ENCODE assay signal across 30 mouse cellular contexts in genomic region chr12:15657748-15658251, GRCm38 (mm10).
A peak's percentile ranks its signal among the peaks of the same experiment; 100 is the strongest.
DNase-seq lines count a peak whose midpoint lies in the region; ATAC-seq lines count a peak whose summit lies in the region.
"Had no signal": no experiment of that assay in that cellular context is flagged by ENCODE, and none has a peak within 500 bp of the region (broad histone marks: within the 10 kb centered on the region; RNA-seq: fewer than 3 reads in every experiment).

No protein-coding gene starts in this region.

- 0 out of 2 replicates have a peak overlapping the region, but pooled peaks have one; percentile 12 for H3K27ac ChIP-seq in heart, embryonic 13.5 days (replicated peaks)
- H3K27ac ChIP-seq: embryonic facial prominence, embryonic 12.5 days; embryonic facial prominence, embryonic 15.5 days; hindbrain, embryonic 13.5 days; hindbrain, postnatal 0 days had no signal

- intact Hi-C loops in left cerebral cortex, postnatal 36 days (cut with DNase I) = no loop called here

- H3K27me3 ChIP-seq in heart, embryonic 13.5 days (replicated peaks) = no peaks in the 10 kb centered on the region
- H3K27me3 ChIP-seq: embryonic facial prominence, embryonic 12.5 days; embryonic facial prominence, embryonic 15.5 days; heart, embryonic 12.5 days; hindbrain, embryonic 13.5 days had no signal

- 55% methylated on average over 3 of the region's 3 CpGs for WGBS in heart, embryonic 13.5 days

- H3K9ac ChIP-seq in heart, embryonic 13.5 days = no peak overlapping the region
- H3K9ac ChIP-seq: embryonic facial prominence, embryonic 12.5 days; embryonic facial prominence, embryonic 15.5 days; forebrain, postnatal 0 days; heart, embryonic 12.5 days; hindbrain, embryonic 13.5 days had no signal

- no peak for DNase-seq in heart, adult 11 months
- DNase-seq in T-cell, adult 2 months (ENCODE audit: low spot score) = peak; percentile 14
- DNase-seq in lung, postnatal 36 days = no peak
- no peak for DNase-seq in left cerebral cortex, adult 11 months (ENCODE audit: low spot score)
- no peak for DNase-seq in left cerebral cortex, postnatal 36 days (ENCODE audit: low spot score in 2 of 2)
- DNase-seq: adrenal gland, adult 8-10 months; adrenal gland, postnatal 25 days; B cell, adult 2 months; cerebellum, adult 11-12 months; cerebellum, adult 9-10 months; cerebellum, postnatal 14 days; forebrain, postnatal 0 days; gastrocnemius, postnatal 10 days; gastrocnemius, postnatal 36 days; heart, adult 18-20 months; heart, postnatal 14 days; heart, postnatal 4 days had no signal

- H3K4me2 ChIP-seq in heart, embryonic 13.5 days = no peak overlapping the region
- H3K4me2 ChIP-seq: embryonic facial prominence, embryonic 12.5 days; embryonic facial prominence, embryonic 15.5 days; heart, embryonic 12.5 days; hindbrain, embryonic 13.5 days had no signal

- no peak overlapping the region for H3K4me3 ChIP-seq in heart, embryonic 13.5 days
- H3K4me3 ChIP-seq: embryonic facial prominence, embryonic 12.5 days; embryonic facial prominence, embryonic 15.5 days; heart, embryonic 12.5 days; hindbrain, embryonic 13.5 days had no signal

- H3K9me3 ChIP-seq in heart, embryonic 13.5 days = no peaks in the 10 kb centered on the region
- H3K9me3 ChIP-seq: embryonic facial prominence, embryonic 12.5 days; embryonic facial prominence, embryonic 15.5 days; heart, embryonic 12.5 days; hindbrain, embryonic 13.5 days had no signal

- H3K36me3 ChIP-seq in heart, embryonic 13.5 days = no peaks in the 10 kb centered on the region
- H3K36me3 ChIP-seq: embryonic facial prominence, embryonic 12.5 days; embryonic facial prominence, embryonic 15.5 days; heart, embryonic 12.5 days; hindbrain, embryonic 13.5 days had no signal

- H3K4me1 ChIP-seq in heart, embryonic 13.5 days = peaks cover 23% of the 10 kb centered on the region

- ATAC-seq in heart, embryonic 13.5 days (ENCODE audit: extremely low read depth, insufficient number of reproducible peaks, low FRiP score, low TSS enrichment) = no peak
- peak; percentile 74 to 89 for ATAC-seq in hematopoietic stem cell, adult 5-6 weeks (replicated peaks in 1 of 2; ENCODE audit: insufficient read depth in 1 of 2, low FRiP score in 2 of 2, low TSS enrichment in 1 of 2, low read depth in 1 of 2, poor library complexity in 2 of 2, severe bottlenecking in 2 of 2)
- 0 out of 2 replicates have a peak, but pooled peaks have one; percentile 19 for ATAC-seq in neutrophil, adult 5-6 weeks (ENCODE audit: extremely low read depth, insufficient number of reproducible peaks, low FRiP score, poor library complexity, severe bottlenecking)
- ATAC-seq: activated CD4-positive, CD25-positive, alpha-beta regulatory T cell, adult 4 months; CD4-positive, CD25-positive, alpha-beta regulatory T cell, adult 4 months; forebrain, embryonic 14.5 days; forebrain, postnatal 0 days; hindbrain, postnatal 0 days; inflammation-experienced regulatory T-cells, adult 6 months; intestine, embryonic 16.5 days had no signal
